Mouse (Mus musculus) neural tube, embryonic 12.5 days (tissue): Measurements from ENCODE around the gene Nodal. TPM values are rescaled to one million over a fixed set of nuclear protein-coding genes. Genes with fewer than 3 reads are reported as not detected.

ENCODE experiments used
- ATAC-seq: fragments of 200-750 bp; cut with Nextera tagmentation; 2 replicates; pipeline ENCODE4 v1.8.0; 2017; ENCODE audit warnings: low read depth, mild to moderate bottlenecking, moderate TSS enrichment, moderate library complexity; ENCODE audit not compliant: low FRiP score
- H3K27ac ChIP-seq: fragments of 300-500 bp; sonication (generic); 2 replicates; pipeline ENCODE4 v1.5.1; 2016
- H3K27me3 ChIP-seq: fragments of 300-500 bp; sonication (generic); replicated peaks from 2 replicates; pipeline ENCODE4 v1.6.1; 2016; ENCODE audit warnings: mild to moderate bottlenecking
- H3K36me3 ChIP-seq: fragments of 300-500 bp; sonication (generic); 2 replicates; pipeline ENCODE4 v1.6.1; 2016; ENCODE audit warnings: mild to moderate bottlenecking
- H3K4me1 ChIP-seq: fragments of 300-500 bp; sonication (generic); 2 replicates; pipeline ENCODE4 v1.6.1; 2016
- H3K4me2 ChIP-seq: fragments of 300-500 bp; sonication (generic); replicated peaks from 2 replicates; pipeline ENCODE4 v1.6.1; 2016; ENCODE audit warnings: mild to moderate bottlenecking
- H3K4me3 ChIP-seq: fragments of 300-500 bp; sonication (generic); 2 replicates; pipeline ENCODE4 v1.5.1; 2016
- H3K9ac ChIP-seq: fragments of 300-500 bp; sonication (generic); 2 replicates; pipeline ENCODE4 v1.6.1; 2016; ENCODE audit warnings: mild to moderate bottlenecking
- H3K9me3 ChIP-seq: fragments of 300-500 bp; sonication (generic); 2 replicates; pipeline ENCODE4 v1.6.1; 2016; ENCODE audit warnings: mild to moderate bottlenecking
- WGBS: fragments of 180-500 bp; shearing (Covaris S2); methylation state at CpG from one replicate; pipeline ENCODE4 v1.1.7; 2016; 5-methylcytosine and 5-hydroxymethylcytosine counted together
- polyA plus RNA-seq: library from polyadenylated mRNA; unstranded; fragments of >200 nt; fragmentation: Nextera tagmentation; extraction: Ambion mirVana; gene quantifications from 2 replicates; pipeline ENCODE4 v1.2.1, GENCODE M21; 2016

The Nodal gene
- polyA plus RNA-seq, 1 experiment from 2014 or later, result not detected

DNA sequence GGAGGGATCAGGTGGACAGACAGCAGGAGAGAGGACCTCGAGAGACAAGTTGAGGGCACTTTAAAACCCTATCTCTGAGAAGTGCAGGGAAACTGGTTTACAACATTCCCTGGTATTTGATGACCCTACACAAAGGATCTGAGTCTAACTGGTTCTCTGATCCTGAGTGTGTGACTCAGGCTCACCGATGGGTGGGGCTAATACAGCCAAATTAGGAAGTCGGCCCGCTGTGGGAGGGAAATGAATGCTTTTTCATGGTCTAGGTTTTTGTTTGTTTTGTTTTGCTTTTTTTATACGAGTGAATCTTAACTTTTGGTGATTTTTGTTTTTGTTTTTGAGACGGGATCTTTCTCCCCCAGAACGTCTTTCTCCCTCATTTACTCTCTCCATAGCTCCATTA lies 51.1 kb downstream of the Nodal start:
- WGBS, result 64% methylated on average over 7 of the region's 7 CpGs
- H3K9me3 ChIP-seq, result no peaks in the 10 kb centered on the region
- no peaks in the 10 kb centered on the region for H3K36me3 ChIP-seq
- no peaks in the 10 kb centered on the region for H3K4me1 ChIP-seq
- H3K4me2 ChIP-seq, result no peak overlapping the region
- ATAC-seq, result no peak
- no peak overlapping the region for H3K9ac ChIP-seq
- H3K4me3 ChIP-seq, result no peak overlapping the region
- no peaks in the 10 kb centered on the region for H3K27me3 ChIP-seq
- no peak overlapping the region for H3K27ac ChIP-seq

DNA sequence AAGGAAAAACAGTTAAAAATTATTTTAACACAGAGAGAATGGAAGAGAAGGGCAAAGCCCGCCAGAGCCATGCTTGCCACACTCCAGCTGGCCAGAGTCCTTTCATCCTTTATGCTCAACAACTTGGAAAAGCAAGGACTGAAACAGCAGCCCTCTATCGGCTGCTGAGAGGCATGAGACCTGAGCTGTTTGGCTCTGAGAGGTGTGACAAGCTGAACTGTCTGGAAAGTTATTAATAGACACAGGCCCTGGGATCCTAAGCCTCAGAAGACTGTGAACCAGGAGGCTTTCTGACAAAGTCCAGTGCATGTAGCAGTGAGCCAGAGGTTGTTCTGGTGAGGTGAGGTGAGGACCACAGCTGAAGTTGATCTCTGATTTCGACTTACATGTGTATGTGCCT lies 55.9 kb downstream of the Nodal start:
- no peak for ATAC-seq
- Histone ChIP-seq H3K4me2 (no peak overlapping the region), H3K27ac (no peak overlapping the region), H3K9ac (no peak overlapping the region), H3K4me3 (no peak overlapping the region), H3K4me1 (peaks cover 24% of the 10 kb centered on the region), H3K27me3 (no peaks in the 10 kb centered on the region), H3K36me3 (no peaks in the 10 kb centered on the region), H3K9me3 (no peaks in the 10 kb centered on the region)
- WGBS, result 81% methylated on average over 3 of the region's 3 CpGs

DNA sequence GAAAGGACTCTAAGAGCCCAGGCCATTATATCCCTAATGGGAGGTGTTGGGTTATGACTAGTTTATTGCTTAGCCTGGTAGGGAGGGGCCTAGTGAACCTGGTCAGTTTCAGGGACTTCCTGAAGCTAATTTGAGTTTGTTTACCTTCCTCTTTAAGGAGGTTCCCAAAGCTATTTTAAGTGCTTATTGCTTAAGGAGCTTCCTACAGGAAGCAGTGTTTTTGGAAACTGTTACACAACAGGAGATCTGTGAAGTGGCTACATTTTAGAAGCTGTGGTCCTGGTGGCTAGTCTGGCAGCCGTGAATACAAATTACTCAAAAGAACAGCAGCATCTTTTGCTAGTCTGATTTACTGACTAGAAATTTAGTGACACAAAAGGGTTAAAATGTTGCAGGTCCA lies 56.6 kb downstream of the Nodal start:
- Histone ChIP-seq H3K36me3 (no peaks in the 10 kb centered on the region), H3K4me1 (peaks cover 24% of the 10 kb centered on the region), H3K27me3 (no peaks in the 10 kb centered on the region), H3K4me2 (peak overlapping the region; percentile 93), H3K27ac (no peak overlapping the region), H3K9ac (0 out of 2 replicates have a peak overlapping the region, but pooled peaks have one; percentile 61), H3K9me3 (no peaks in the 10 kb centered on the region), H3K4me3 (peak overlapping the region; percentile 79; the same call in 1 of the 2 replicates)
- WGBS, result 82% methylated on average over 1 of the region's 1 CpGs
- ATAC-seq, result no peak

Other genes starting within 250 kb of the Nodal start
- 0.67 and 0.79 TPM in 2 replicates for gene Tbata, start 246.0 kb upstream of the Nodal start, polyA plus RNA-seq
- gene Adamts14, start 144.5 kb upstream of the Nodal start, polyA plus RNA-seq, result 0.43 and 0.46 TPM in 2 replicates
- gene Prf1, start 120.1 kb upstream of the Nodal start, polyA plus RNA-seq, result not detected in 2 replicates
- gene Pald1, start 34.4 kb upstream of the Nodal start, polyA plus RNA-seq, result 32.8 and 34.8 TPM in 2 replicates
- gene Eif4ebp2, start 34.7 kb downstream of the Nodal start, polyA plus RNA-seq, result 52.0 and 64.9 TPM in 2 replicates
- 12.6 and 13.2 TPM in 2 replicates for gene Lrrc20, start 57.8 kb downstream of the Nodal start, polyA plus RNA-seq
- gene Npffr1, start 177.5 kb downstream of the Nodal start, polyA plus RNA-seq, result 0.22 and 0.25 TPM in 2 replicates
- 207 and 219 TPM in 2 replicates for gene Ppa1, start 230.6 kb downstream of the Nodal start, polyA plus RNA-seq